Comparison of ENCODE assay signal across 9 mouse cellular contexts in the genomic region with DNA sequence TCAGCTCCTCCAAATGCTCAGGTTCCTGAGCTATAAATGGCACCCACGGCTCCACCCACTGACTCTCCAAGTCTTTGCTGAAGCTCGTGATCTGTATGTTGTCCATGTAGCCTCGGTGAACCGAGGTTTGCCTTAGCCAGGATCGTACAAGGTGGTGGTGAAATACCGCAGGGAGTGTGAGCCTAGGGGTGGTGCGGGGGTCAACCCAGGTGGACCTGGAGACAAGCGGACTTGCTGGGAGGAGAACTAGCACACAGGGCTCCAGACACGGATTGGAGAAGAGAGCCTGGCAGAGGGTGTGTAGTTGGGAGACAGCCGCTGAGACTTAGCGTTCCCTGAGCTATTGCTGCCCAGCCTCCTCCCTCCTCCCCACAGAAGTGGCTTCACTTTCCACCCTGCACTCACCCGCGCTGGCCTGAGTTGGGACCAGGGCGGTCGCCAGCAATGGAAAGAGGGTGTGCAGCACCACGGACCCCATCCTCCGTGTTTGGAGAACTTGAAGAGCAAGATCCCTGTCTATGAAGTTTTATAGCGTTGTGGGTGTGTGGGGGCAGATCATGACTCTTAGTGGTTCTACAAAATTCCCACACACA. TPM values are rescaled to one million over a fixed set of nuclear protein-coding genes. Genes with fewer than 3 reads are reported as not detected.
DNase-seq lines count a peak whose midpoint lies in the region; ATAC-seq and TF ChIP-seq lines count a peak whose summit lies in the region.
"Had no signal": no experiment of that assay in that cellular context is flagged by ENCODE, and none has a peak within 500 bp of the region (broad histone marks: within the 10 kb centered on the region; RNA-seq: fewer than 3 reads in every experiment).

A gene (minus strand): TSS at position 17 of the 593 bp plus-strand sequence.

- H3K4me2 ChIP-seq in kidney, postnatal 0 days (ENCODE audit: low read length) = peak within 1 kb of the TSS; percentile 44
- peak within 1 kb of the TSS; percentile 66 for H3K4me2 ChIP-seq in heart, embryonic 12.5 days
- H3K4me2 ChIP-seq in liver, embryonic 15.5 days = peak within 1 kb of the TSS; percentile 37
- H3K4me2 ChIP-seq in forebrain, embryonic 15.5 days (replicated peaks) = no peak within 1 kb of the TSS
- no peak within 1 kb of the TSS for H3K4me2 ChIP-seq in forebrain, embryonic 11.5 days (ENCODE audit: low read depth, low read length, severe bottlenecking)

- 0 out of 2 replicates have a peak, but pooled peaks have one; percentile 46 for ATAC-seq in kidney, postnatal 0 days (replicated peaks; ENCODE audit: low FRiP score, low read depth)
- peak; percentile 60; the same call in 1 of the 2 replicates for ATAC-seq in common myeloid progenitor, adult 5-6 weeks (replicated peaks; ENCODE audit: low read depth, poor library complexity, severe bottlenecking)
- peak; percentile 39; the same call in 1 of the 2 replicates for ATAC-seq in heart, embryonic 12.5 days (ENCODE audit: insufficient number of reproducible peaks, low FRiP score)
- no peak for ATAC-seq in liver, embryonic 15.5 days (ENCODE audit: insufficient read depth)
- ATAC-seq in forebrain, embryonic 15.5 days (replicated peaks) = no peak
- ATAC-seq in forebrain, embryonic 11.5 days (replicated peaks; ENCODE audit: low FRiP score) = no peak

- no peaks in the 10 kb centered on the region for H3K36me3 ChIP-seq in kidney, postnatal 0 days (ENCODE audit: insufficient read depth, low read length)
- H3K36me3 ChIP-seq in heart, embryonic 12.5 days = no peaks in the 10 kb centered on the region
- H3K36me3 ChIP-seq in liver, embryonic 15.5 days (replicated peaks) = no peaks in the 10 kb centered on the region
- H3K36me3 ChIP-seq in forebrain, embryonic 15.5 days = no peaks in the 10 kb centered on the region
- H3K36me3 ChIP-seq in forebrain, embryonic 11.5 days (ENCODE audit: control insufficient read depth, insufficient read depth, low read length) = no peaks in the 10 kb centered on the region

- peak; percentile 11 for DNase-seq in kidney, postnatal 0 days (ENCODE audit: low spot score)
- no peak for DNase-seq in kidney, postnatal 36 days
- no peak for DNase-seq in urinary bladder, postnatal 14 days (ENCODE audit: low spot score)
- no peak for DNase-seq in forebrain, embryonic 11.5 days (ENCODE audit: low spot score)

- H3K4me1 ChIP-seq in kidney, postnatal 0 days (replicated peaks; ENCODE audit: insufficient read depth, low read length) = no peaks in the 10 kb centered on the region
- H3K4me1 ChIP-seq in heart, embryonic 12.5 days (replicated peaks) = peaks cover 18% of the 10 kb centered on the region; the same call in 1 of the 2 replicates
- no peaks in the 10 kb centered on the region for H3K4me1 ChIP-seq in liver, embryonic 15.5 days (replicated peaks)
- H3K4me1 ChIP-seq in forebrain, embryonic 15.5 days = no peaks in the 10 kb centered on the region
- no peaks in the 10 kb centered on the region for H3K4me1 ChIP-seq in forebrain, embryonic 11.5 days (replicated peaks; ENCODE audit: control insufficient read depth, insufficient read depth, low read length)

- TF ChIP-seq CTCF in kidney, postnatal 0 days (IDR thresholded peaks at IDR 0.05; ENCODE audit: low read depth) = no peak

- H3K9ac ChIP-seq in kidney, postnatal 0 days (ENCODE audit: low read depth, low read length) = 0 out of 2 replicates have a peak within 1 kb of the TSS, but pooled peaks have one; percentile 3
- H3K9ac ChIP-seq in heart, embryonic 12.5 days = peak within 1 kb of the TSS; percentile 58; the same call in 1 of the 2 replicates
- no peak within 1 kb of the TSS for H3K9ac ChIP-seq in liver, embryonic 15.5 days
- H3K9ac ChIP-seq in forebrain, embryonic 15.5 days (replicated peaks) = no peak within 1 kb of the TSS
- no peak within 1 kb of the TSS for H3K9ac ChIP-seq in forebrain, embryonic 11.5 days (ENCODE audit: low read length)

- 11% methylated on average over 18 of the region's 18 CpGs for WGBS in kidney, postnatal 0 days
- 4% methylated on average over 18 of the region's 18 CpGs for WGBS in heart, embryonic 12.5 days
- 10% methylated on average over 18 of the region's 18 CpGs for WGBS in liver, embryonic 15.5 days (ENCODE audit: insufficient replicate concordance)
- WGBS in forebrain, embryonic 15.5 days = 15% methylated on average over 18 of the region's 18 CpGs
- WGBS in forebrain, embryonic 11.5 days = 13% methylated on average over 18 of the region's 18 CpGs

- no peak within 1 kb of the TSS for H3K27ac ChIP-seq in kidney, postnatal 0 days
- no peak within 1 kb of the TSS for H3K27ac ChIP-seq in heart, embryonic 12.5 days (ENCODE audit: poor library complexity, severe bottlenecking)
- H3K27ac ChIP-seq in liver, embryonic 15.5 days (replicated peaks) = no peak within 1 kb of the TSS
- no peak within 1 kb of the TSS for H3K27ac ChIP-seq in forebrain, embryonic 15.5 days (replicated peaks)
- no peak within 1 kb of the TSS for H3K27ac ChIP-seq in forebrain, embryonic 11.5 days (ENCODE audit: low read depth, low read length)

- 0 out of 2 replicates have a peak within 1 kb of the TSS, but pooled peaks have one; percentile 8 for H3K4me3 ChIP-seq in kidney, postnatal 0 days (replicated peaks; ENCODE audit: low read depth, low read length)
- H3K4me3 ChIP-seq in heart, embryonic 12.5 days = peak within 1 kb of the TSS; percentile 39
- H3K4me3 ChIP-seq in liver, embryonic 15.5 days (replicated peaks) = no peak within 1 kb of the TSS
- no peak within 1 kb of the TSS for H3K4me3 ChIP-seq in forebrain, embryonic 15.5 days
- H3K4me3 ChIP-seq in forebrain, embryonic 11.5 days (ENCODE audit: low read depth, low read length) = no peak within 1 kb of the TSS

- no peaks in the 10 kb centered on the region for H3K27me3 ChIP-seq in kidney, postnatal 0 days (ENCODE audit: insufficient read depth, low read length)
- peaks cover 10% of the 10 kb centered on the region; the same call in 1 of the 2 replicates for H3K27me3 ChIP-seq in heart, embryonic 12.5 days (replicated peaks)
- H3K27me3 ChIP-seq in liver, embryonic 15.5 days = peaks cover 24% of the 10 kb centered on the region
- H3K27me3 ChIP-seq in forebrain, embryonic 15.5 days = 0 out of 2 replicates have a peak, but pooled peaks cover 4% of the 10 kb centered on the region
- no peaks in the 10 kb centered on the region for H3K27me3 ChIP-seq in forebrain, embryonic 11.5 days (ENCODE audit: control insufficient read depth, insufficient read depth, low read length)

- H3K9me3 ChIP-seq in kidney, postnatal 0 days (replicated peaks; ENCODE audit: low read length) = no peaks in the 10 kb centered on the region
- H3K9me3 ChIP-seq in heart, embryonic 12.5 days (replicated peaks) = no peaks in the 10 kb centered on the region
- H3K9me3 ChIP-seq in liver, embryonic 15.5 days (replicated peaks) = no peaks in the 10 kb centered on the region
- no peaks in the 10 kb centered on the region for H3K9me3 ChIP-seq in forebrain, embryonic 15.5 days
- no peaks in the 10 kb centered on the region for H3K9me3 ChIP-seq in forebrain, embryonic 11.5 days (ENCODE audit: control insufficient read depth, low read length)

RNA-seq across cellular contexts. Expression of the gene that starts here (rescaled TPM):
- polyA plus RNA-seq in kidney, postnatal 0 days (2015; fragmentation: Nextera tagmentation; extraction: Ambion mirVana) = not detected in 2 replicates
- not detected in 2 replicates for total RNA-seq in common myeloid progenitor, adult 5-6 weeks (2017)
- 0.20 TPM in 1 of 2 replicates, not detected in the other for polyA plus RNA-seq in heart, embryonic 12.5 days (2016; fragmentation: Nextera tagmentation; extraction: Ambion mirVana)
- polyA plus RNA-seq in liver, embryonic 15.5 days (2015; fragmentation: Nextera tagmentation; extraction: Ambion mirVana) = not detected in 2 replicates
- polyA plus RNA-seq in forebrain, embryonic 15.5 days (2015; fragmentation: Nextera tagmentation; extraction: Ambion mirVana) = 0.37 TPM in 1 of 2 replicates, not detected in the other
- not detected in 2 replicates for polyA plus RNA-seq in forebrain, embryonic 11.5 days (2014; fragmentation: Nextera tagmentation; extraction: Ambion mirVana)
- total RNA-seq: heart, postnatal 14 days had no signal

Comparison
In these comparisons a context has a peak if more than half of its experiments do, and no peak if none do; other contexts are left out.
1. Peak in DNase-seq, ATAC-seq, H3K4me3 ChIP-seq, H3K9ac ChIP-seq and H3K4me2 ChIP-seq in kidney, postnatal 0 days; RNA of the gene not detected or under 1 TPM.
2. Peak in ATAC-seq in common myeloid progenitor, adult 5-6 weeks; RNA of the gene not detected or under 1 TPM.
3. Peak in ATAC-seq, H3K4me3 ChIP-seq, H3K9ac ChIP-seq and H3K4me2 ChIP-seq in heart, embryonic 12.5 days; RNA of the gene not detected or under 1 TPM.